Mouse (Mus musculus) 3T3-L1 (cell line): Measurements from ENCODE around the gene Gp9.
"Not testable (repeated sequence)": the region's sequence is repeated elsewhere in the genome, so short reads cannot be mapped to it uniquely, and the experiment has no call there.

Experiments used
- DNase-seq: peaks from one replicate; pipeline ENCODE4 v3.0.0-alpha.2; 2015; ENCODE audit warnings: low read depth, low spot score

The Gp9 gene

GRCm38 (mm10) chr6:87750184-87750910 is 27.5 kb upstream of the Gp9 start:
- DNase-seq = no peak

DNA sequence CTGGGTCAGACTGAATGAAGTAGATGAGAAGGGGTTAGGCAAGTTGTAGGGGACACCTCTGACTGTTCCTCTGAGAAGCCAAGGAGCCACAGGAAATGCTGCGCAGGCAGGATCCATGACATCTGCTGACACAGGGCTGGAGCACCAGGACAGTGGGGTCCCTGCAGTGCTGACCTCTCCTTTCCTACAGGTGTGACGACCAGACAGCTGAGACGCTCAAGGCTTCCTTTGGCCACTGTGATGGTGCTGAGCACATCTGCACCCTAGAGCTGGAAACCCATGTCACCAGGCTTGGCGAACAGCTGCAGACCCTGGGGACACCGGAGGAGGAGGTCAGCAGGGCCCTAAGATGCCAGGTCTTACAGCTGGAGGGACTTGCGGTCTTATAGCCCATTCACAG is 26.3 kb upstream of the Gp9 start:
- DNase-seq = no peak

DNA sequence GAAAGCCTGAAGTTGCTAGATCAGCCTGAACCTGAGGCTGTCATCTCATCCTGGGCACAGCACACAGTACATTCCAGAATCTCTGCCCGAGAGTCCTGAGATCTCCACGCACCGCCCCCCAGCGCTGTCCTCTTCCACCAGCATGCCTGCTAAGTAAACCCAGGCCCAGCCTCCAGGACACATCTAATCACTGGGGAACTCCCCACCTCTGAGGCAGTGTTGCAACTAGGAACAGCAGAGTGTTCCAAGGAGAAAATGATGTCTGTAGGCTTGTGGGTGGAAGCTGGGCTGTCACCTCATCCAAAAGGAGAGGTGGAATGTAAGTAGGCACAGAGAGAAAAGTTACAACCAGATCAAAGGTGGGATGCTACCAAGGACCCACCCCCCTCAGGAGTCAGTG is 22.7 kb upstream of the Gp9 start:
- peak; percentile 58 for DNase-seq

DNA sequence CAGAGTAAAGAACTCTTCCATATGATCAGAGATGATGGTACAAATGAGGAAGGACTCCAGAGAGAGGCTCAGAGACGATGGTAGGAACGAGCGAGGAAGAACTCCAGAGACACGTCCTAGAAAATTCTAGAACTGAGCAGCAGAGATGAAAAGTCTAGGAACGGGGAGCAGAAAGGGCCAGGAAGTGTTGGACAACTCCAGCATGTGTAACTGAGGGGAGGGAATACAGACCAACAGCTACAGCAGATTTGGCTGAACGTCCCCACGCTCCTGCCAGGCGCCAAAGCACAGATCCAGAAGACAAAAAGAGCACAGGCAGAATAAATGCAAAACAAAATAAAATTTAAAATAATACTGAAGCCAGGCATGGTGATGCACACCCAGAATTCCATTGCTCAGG is 21.0 kb upstream of the Gp9 start:
- no peak for DNase-seq

DNA sequence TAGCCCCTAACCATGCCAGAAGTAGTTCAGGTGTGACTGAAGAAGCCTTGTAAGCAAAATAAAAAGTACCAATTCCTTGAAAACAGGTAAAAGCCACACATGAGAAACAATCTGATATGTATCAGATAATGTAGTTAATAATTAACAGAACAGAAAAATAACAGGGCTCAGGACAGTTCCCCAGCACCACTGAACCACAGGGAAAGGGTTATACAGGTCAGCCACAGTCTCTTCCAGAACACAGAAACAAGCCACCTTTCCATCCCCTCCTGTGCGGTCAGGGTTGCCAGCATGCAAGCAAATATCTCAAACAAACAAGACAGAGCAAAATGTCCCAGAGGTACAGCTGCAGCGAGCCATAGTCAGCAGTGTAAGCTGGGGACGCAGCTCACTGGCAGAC is 18.5 kb upstream of the Gp9 start:
- DNase-seq = no peak

GRCm38 (mm10) chr6:87759850-87760249 is 18.0 kb upstream of the Gp9 start:
- DNase-seq = no peak

- DNase-seq = no peak
Measured at GRCm38 (mm10) chr6:87762161-87762560, 15.7 kb upstream of the Gp9 start.

DNA sequence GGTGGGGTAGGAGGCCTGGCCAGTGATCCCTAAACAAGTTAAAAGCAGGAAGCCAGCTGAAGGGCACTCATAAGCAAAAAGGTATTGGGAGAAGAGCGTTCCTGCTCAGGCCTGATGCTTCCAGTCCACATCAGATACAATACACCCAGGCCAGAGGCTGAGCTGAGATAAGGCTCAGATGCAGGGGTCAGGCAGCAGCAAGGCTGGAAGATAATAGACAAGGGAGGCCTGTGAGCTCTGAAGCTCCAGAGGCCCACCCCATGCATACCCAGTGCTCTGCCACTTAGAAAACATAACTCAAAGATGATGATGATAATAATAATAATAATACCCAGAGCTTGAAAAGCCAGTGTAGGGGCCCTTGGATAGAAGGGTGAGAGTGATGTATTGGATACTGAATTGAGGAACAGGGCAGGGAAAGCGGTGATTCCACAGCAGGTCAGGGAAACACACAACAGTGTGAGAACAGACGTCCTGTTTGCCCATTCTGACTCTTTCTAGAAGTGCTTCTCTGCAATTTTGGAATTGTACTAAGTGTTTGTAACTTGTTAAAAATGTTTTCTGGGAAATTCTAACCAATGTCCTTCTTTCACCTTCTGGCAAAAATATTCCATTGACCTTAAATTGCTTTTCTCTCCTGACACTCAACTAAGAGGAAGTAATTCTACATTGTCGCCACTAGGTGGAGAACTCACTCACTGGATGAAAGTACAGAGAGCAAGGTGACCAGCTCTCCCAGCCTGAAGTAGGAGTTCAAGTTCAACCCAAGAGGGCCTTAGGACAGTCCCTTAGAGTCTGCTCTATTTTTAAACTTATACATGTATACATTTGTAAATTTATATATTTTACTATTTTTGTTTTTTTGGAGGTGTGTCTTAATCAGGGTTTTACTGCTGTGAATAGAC is 14.2 kb upstream of the Gp9 start:
- peak; percentile 68 for DNase-seq

DNA sequence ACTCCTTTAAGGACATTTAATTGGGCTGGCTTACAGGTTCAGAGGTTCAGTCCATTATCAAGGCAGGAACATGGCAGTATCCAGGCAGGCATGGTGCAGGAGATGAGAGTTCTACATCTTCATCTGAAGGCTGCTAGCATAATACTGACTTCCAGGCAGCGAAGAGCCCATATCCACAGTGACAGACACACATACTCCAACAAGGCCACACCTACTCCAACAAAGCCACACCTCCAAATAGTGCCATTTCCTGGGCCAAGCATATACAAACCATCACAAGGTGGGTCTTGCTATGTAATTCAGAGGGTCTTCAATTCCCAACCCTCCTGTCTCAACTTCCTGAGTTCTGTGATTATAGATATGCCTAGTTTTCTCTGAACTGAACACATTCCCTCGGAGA is 13.6 kb upstream of the Gp9 start:
- DNase-seq = not testable (repeated sequence)

DNA sequence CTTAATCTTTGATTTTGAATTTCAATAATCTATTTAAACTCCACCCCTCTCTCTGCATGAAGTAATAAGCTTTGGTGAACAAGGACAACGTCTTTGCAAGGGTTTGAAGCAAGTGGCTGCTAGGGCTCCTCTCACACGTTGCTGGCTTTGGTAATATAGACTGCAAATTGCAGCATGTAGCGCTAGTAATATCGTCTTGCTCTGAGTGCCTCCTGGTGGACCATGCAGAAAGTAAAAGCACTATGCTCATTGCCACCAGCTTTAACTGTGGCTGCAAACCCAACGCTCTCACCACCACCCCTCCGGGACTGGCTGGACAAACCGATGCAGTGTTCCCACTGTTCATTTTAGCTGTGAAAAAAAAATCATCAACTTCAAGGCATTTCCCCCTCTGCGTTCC is 7.2 kb upstream of the Gp9 start:
- DNase-seq = peak; percentile 73

GRCm38 (mm10) chr6:87774466-87774865 is 3.4 kb upstream of the Gp9 start:
- peak; percentile 59 for DNase-seq

GRCm38 (mm10) chr6:87774909-87775308 is 3.0 kb upstream of the Gp9 start:
- DNase-seq = no peak

DNA sequence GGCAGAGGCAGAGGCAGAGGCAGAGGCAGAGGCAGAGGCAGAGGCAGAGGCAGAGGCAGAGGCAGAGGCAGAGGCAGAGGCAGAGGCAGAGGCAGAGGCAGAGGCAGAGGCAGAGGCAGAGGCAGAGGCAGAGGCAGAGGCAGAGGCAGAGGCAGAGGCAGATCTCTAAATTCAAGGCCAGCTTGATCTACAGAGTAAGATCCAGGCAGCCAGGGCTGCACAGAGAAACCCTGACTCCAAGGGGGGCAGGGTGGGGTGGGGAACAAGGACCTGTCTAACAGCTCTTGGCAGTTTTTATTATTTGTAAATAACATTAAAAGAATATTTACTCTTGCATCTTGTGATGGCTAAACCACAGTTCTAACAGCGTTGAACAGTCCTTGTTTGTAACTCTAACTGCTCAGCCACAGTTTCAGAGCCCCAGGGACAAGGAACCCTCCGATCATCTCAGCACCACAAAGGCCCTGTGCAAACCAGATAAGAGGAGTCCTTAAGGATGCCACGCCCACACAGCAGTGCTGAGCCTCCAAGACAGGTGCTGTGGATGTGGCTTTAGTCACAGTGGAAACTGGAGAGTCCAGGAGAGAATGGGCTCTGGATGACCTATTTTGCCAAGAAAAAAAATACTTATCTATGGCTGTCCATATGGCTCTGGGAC is 2.2 kb upstream of the Gp9 start:
- DNase-seq = no peak

DNA sequence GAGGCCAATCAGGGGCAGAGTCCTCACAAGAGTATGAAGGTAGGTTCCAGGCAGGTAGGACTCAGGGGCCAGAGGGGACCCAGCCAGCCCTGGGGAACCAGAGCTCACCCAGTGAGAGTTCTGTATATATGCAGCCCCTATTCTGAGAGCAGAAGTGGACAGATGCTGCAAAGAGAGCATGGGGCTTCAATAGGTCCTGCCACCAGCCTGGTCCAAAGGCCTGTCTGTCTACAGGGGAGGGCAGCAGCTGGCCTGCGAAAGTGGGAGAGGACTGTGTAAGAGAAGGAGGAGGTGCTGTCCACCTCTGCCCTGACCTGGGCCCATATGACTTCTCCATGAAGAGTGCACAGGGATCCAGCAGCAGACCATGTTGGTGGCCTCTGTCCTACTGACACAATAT is 1.2 kb upstream of the Gp9 start:
- DNase-seq = no peak

DNA sequence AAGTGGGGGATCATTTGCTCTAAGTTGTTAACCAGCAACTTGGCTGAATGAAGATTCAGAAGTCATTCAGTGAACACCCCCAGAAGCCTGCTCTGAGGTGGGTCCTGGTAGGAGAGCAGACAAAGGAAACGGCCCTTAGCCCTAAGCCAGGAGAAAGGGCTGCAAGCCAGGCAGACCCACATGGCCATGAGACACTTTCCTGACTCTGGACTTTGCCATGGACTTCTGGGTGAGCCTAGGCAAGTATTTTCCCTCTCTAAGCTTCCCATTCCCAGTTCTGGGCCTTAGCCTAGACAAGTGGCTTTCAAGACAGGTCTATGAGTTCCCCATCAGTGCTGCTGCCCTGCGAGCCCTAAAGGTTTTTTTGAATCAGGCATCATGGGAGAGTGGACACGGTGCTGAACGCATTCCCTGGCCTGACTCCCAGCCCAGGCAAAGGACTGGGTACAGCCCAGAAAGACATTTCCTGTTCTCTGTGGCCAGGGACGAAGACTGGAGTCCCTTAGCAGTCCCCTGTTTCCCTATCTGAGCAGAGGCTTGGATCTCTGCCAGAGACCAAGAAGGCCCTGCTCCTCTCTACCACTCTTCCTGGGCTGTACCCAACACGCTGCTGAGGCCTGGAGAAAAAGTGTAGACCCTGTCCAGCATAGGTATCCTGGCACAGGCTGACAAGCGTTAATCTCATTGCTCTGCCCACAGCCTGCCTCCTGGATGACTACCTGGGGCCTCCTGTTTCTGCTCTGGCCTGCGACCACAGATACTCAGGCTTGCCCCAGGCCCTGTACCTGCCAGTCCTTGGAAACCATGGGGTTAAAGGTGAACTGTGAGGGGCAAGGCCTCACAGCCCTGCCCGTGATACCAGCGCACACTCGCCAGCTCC is 662 bp downstream of the Gp9 start:
- DNase-seq = no peak

GRCm38 (mm10) chr6:87779174-87780165 is 1.6 kb downstream of the Gp9 start:
- no peak for DNase-seq

DNA sequence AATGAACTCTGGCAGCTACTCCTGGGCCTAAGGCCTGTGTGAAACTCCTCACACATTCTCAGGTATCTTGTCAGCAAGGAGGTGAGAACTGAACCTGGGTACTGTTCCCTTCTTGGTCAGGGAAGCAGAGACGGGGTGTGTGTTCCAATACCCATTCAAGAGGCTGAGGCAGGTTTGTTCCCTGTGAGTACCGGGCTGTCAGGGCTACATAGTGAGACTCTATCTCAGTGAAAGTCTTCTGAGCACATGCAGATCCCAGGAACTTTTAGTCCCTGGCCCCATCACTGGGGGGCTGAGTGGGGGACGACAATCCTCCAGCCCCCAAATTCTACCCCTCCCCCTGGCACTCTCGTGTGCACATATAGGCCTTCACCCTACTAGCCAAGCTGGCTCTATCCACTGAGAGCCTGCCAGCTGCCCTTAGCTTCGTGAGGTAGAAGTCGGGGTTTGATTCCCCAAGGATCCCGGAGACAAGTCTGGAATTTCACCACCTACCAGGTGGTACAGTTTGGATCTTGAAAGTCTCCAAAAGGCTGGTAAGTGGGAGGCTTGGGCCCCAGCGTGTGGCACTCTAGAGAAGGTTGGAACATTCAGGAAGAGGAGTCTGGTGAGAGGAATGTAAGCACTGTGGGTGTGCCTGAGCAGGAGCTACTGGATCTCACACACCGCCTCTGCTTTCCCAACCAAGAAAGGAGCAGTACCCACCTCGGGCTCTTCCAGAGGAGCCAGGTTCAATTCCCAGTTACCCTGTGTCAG is 2.9 kb downstream of the Gp9 start:
- DNase-seq = no peak

DNA sequence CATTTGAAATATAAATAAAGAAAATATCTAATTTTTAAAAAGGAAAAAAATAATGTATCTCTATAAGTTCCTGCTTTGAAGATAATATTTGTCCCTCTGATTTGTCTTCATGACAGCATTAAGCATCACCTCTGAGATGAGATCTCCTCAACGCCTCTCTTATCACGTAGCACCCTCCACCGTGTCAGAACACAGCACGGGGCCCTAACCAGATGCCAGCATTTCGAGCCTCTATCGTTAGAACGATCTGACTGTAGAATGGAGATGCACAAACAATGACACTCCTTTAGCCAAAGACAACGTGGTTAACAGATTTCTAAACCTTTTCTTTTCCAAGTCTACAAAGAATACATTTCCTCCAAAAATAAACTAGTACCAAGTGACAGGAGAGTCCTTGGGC is 6.2 kb downstream of the Gp9 start:
- DNase-seq = no peak

- no peak for DNase-seq
Measured at GRCm38 (mm10) chr6:87786621-87787020, 8.7 kb downstream of the Gp9 start.
